Mouse (Mus musculus): ENCODE measurements around the gene Sypl2.
"Not testable (repeated sequence)": the region's sequence is repeated elsewhere in the genome, so short reads cannot be mapped to it uniquely, and the experiment has no call there.

- TF ChIP-seq USF1 (IDR thresholded peaks at IDR 0.05; ENCODE audit: low read depth, low read length); KAT2A (conservative IDR thresholded peaks at IDR 0.05; ENCODE audit: low read depth, low read length); GABPA (IDR thresholded peaks at IDR 0.05; ENCODE audit: low read depth, low read length); CHD1 (IDR thresholded peaks at IDR 0.05; ENCODE audit: low read depth, low read length); MAFK (IDR thresholded peaks at IDR 0.05; ENCODE audit: borderline replicate concordance, low read depth, low read length); HCFC1 (IDR thresholded peaks at IDR 0.05; ENCODE audit: low read depth, low read length); GATA1 (IDR thresholded peaks at IDR 0.05; ENCODE audit: low read depth, low read length); UBTF (IDR thresholded peaks at IDR 0.05; ENCODE audit: borderline replicate concordance, insufficient read depth, low read depth, low read length); SMC3 (IDR thresholded peaks at IDR 0.05; ENCODE audit: low read depth, low read length); MAZ (IDR thresholded peaks at IDR 0.05; ENCODE audit: low read depth, low read length); POLR2A (IDR thresholded peaks at IDR 0.05; ENCODE audit: control insufficient read depth in 1 of 2, insufficient read depth in 1 of 2, low read depth in 1 of 2, low read length in 2 of 2, poor library complexity in 1 of 2): not testable (repeated sequence)
- peak in 2 of 3 experiments; percentile 16 to 36; a peak in 4 of 6 replicates for TF ChIP-seq CTCF (IDR thresholded peaks at IDR 0.05 in 2 of 3, conservative IDR thresholded peaks at IDR 0.05 in 1 of 3; ENCODE audit: control insufficient read depth in 1 of 3, insufficient read depth in 1 of 3, low read depth in 2 of 3, low read length in 3 of 3, poor library complexity in 1 of 3, severe bottlenecking in 1 of 3)
These were observed 11.1 kb upstream of the Sypl2 start for GRCm38 (mm10) chr3:108237474-108238102.
